Mouse (Mus musculus) large intestine, adult 2 months (tissue): ENCODE results near the gene Mycbp. TPM values are rescaled to one million over a fixed set of nuclear protein-coding genes. Genes with fewer than 3 reads are reported as not detected.
"Not testable (repeated sequence)": the region's sequence is repeated elsewhere in the genome, so short reads cannot be mapped to it uniquely, and the experiment has no call there.

Source experiments
- DNase-seq: peaks from one replicate; pipeline ENCODE4 v3.0.0-alpha.2; 2012; ENCODE audit warnings: low read depth, low spot score
- WGBS: fragments of 180-500 bp; shearing (Covaris S2); methylation state at CpG from one replicate; pipeline ENCODE4 v1.1.7; 2018; 5-methylcytosine and 5-hydroxymethylcytosine counted together
- polyA plus RNA-seq: library from polyadenylated mRNA; depleted of rRNA; stranded (reverse); fragments of >200 nt; gene quantifications from 2 replicates; pipeline ENCODE4 v1.2.3, GENCODE M21; 2012; rRNA removed

Gene Mycbp
- polyA plus RNA-seq, 1 experiment = 13.3 TPM

- DNase-seq = no peak
- 92% methylated on average over 7 of the region's 7 CpGs for WGBS
Observed at GRCm38 (mm10) chr4:123936059-123936458, 31.4 kb downstream of the Mycbp start.

DNA sequence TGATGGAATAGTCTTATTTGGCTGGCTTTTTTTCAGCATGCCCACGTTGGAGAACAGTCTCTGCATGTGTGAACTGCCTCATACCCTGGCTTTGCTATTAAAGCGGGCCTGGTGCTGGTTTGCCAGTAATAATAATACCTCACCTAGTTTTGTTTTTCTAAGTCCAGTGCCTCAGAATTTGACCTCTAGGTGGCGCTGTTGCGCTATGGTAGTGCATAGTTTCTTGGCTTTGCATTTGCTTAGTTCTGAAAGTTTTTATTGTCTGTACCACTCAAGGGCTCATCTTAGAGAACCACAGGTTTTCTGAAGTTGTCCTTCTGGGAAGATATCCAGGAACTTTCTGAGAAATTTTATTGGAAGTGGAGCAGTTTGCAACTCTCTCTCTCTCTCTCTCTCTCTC is 35.2 kb downstream of the Mycbp start:
- no peak for DNase-seq
- 4% methylated on average over 4 of the region's 4 CpGs for WGBS

GRCm38 (mm10) chr4:123940878-123941277 is 36.2 kb downstream of the Mycbp start:
- DNase-seq = not testable (repeated sequence)
- WGBS = 63% methylated on average over 7 of the region's 7 CpGs

GRCm38 (mm10) chr4:123946701-123947100 is 42.1 kb downstream of the Mycbp start:
- WGBS = 83% methylated on average over 4 of the region's 4 CpGs
- DNase-seq = no peak

DNA sequence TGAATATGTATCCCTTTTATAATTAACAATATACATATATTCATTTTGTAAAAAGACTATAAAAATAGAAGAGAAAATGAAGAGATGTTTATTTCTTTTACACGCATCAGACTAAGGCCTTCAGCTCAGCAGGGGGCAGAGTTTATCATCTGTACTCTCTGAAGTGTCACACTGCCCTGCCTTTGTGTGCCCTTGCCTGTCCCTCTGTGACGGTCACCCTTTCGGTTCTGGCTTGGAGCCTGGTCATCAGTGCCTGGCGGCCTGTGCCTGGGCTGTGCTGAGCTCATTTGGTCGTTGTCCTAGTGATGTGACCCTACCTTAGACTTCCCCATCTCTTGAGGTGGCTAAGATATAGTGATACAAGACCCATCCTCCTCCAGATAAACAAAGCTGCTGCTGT is 42.5 kb downstream of the Mycbp start:
- DNase-seq = no peak
- 66% methylated on average over 5 of the region's 5 CpGs for WGBS

DNA sequence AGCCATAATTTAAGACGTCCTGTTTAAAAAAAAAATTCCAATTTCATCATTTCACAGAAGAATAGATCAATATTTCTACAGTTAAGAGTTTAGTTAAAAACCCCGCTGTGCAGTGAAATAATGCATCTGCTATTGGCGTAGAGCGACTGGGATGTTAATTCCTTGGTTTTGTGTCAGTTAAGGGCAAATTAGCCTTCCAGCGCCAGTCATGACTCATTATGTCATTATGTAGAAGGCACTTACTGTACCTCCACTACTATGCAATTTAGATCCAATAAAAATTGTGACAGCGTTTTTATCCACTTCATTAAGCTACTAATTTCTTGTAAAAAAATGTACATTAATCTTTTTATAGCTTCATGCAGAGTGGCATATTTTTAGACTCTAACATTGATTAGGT is 44.3 kb downstream of the Mycbp start:
- WGBS = 41% methylated on average over 6 of the region's 6 CpGs
- no peak for DNase-seq

- DNase-seq = no peak
- 27% methylated on average over 10 of the region's 10 CpGs for WGBS
Observed at GRCm38 (mm10) chr4:123949649-123950048, 45.0 kb downstream of the Mycbp start.

GRCm38 (mm10) chr4:123952059-123952458 is 47.4 kb downstream of the Mycbp start:
- DNase-seq = no peak
- 29% methylated on average over 8 of the region's 8 CpGs for WGBS

- no peak for DNase-seq
- 3% methylated on average over 31 of the region's 31 CpGs for WGBS
Observed at GRCm38 (mm10) chr4:123956703-123957491, 52.3 kb downstream of the Mycbp start.

- 50% methylated on average over 4 of the region's 4 CpGs for WGBS
- no peak for DNase-seq
Observed at GRCm38 (mm10) chr4:123957492-123957808, 52.8 kb downstream of the Mycbp start.

DNA sequence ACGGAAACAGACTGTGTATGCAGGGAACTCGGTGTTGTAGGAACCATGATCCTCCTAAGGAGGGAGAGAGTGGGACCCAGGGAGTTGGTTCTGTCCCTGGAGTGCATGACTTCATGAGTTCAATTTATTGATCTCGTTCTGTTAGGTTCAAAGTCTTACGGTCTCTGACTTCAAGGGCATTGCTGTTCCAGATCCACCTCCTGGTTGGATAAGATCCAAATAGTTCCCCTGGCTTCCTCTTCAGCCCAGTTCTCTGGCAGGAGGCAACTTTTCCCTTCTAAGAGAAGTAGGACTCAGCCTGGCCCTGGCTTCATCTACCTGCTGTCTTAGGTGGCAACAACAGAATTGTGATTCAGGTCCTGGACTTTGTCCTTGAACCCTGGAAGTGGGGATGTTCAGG is 53.3 kb downstream of the Mycbp start:
- WGBS = 36% methylated on average over 4 of the region's 4 CpGs
- DNase-seq = no peak

DNA sequence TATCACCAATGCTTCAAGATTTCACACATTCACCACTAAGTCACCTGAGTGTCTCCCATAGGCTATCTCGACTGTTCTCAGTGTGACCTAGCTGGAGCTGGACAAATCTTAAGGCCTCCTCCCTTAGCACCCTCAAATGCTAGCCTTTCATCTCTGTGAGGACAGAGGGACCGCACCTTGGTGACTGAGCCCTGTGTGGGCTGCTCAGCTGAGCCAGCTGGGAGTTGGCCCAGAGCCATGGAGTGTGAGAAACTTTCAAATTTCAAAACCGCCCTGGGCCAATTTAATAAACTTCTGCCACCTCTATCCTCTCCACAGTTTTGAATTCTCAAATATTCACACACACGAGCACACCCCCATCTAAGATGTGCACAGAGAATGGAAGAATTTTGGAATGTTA is 56.3 kb downstream of the Mycbp start:
- no peak for DNase-seq
- 18% methylated on average over 4 of the region's 4 CpGs for WGBS

Other genes starting within 250 kb of the Mycbp start
- gene Macf1, start 220.5 kb upstream of the Mycbp start, polyA plus RNA-seq = 23.4 and 30.4 TPM in 2 replicates
- gene Ndufs5, start 186.6 kb upstream of the Mycbp start, polyA plus RNA-seq = 62.4 and 69.0 TPM in 2 replicates
- 20.2 and 23.8 TPM in 2 replicates for gene Akirin1, start 154.5 kb upstream of the Mycbp start, polyA plus RNA-seq
- gene Rhbdl2, start 117.0 kb upstream of the Mycbp start, polyA plus RNA-seq = 18.2 and 19.6 TPM in 2 replicates
- gene 4933427I04Rik, start 45.2 kb upstream of the Mycbp start, polyA plus RNA-seq = not detected in 2 replicates
- 27.5 and 29.2 TPM in 2 replicates for gene Rragc, start 12.6 kb downstream of the Mycbp start, polyA plus RNA-seq
- gene 4930535I16Rik, start 13.2 kb downstream of the Mycbp start, polyA plus RNA-seq = 0.49 TPM in 1 of 2 replicates, not detected in the other